Comparison of ENCODE assay signal across 8 mouse cellular contexts in genomic region chr13:31801703-31802305, GRCm38 (mm10). TPM values are rescaled to one million over a fixed set of nuclear protein-coding genes. Genes with fewer than 3 reads are reported as not detected.
DNase-seq lines count a peak whose midpoint lies in the region; ATAC-seq and TF ChIP-seq lines count a peak whose summit lies in the region.

No protein-coding gene starts in this region.

- peak overlapping the region; percentile 62 for H3K4me3 ChIP-seq in E14TG2a.4 (replicated peaks; ENCODE audit: low read length)
- 0 out of 2 replicates have a peak overlapping the region, but pooled peaks have one; percentile 15 for H3K4me3 ChIP-seq in hindbrain, embryonic 11.5 days (ENCODE audit: low read depth, low read length)
- H3K4me3 ChIP-seq in liver, embryonic 16.5 days (ENCODE audit: low read depth, low read length): peak overlapping the region; percentile 21; the same call in 1 of the 2 replicates

- TF ChIP-seq CTCF in E14TG2a.4 (conservative IDR thresholded peaks at IDR 0.05; ENCODE audit: low read length): no peak

- H3K27ac ChIP-seq in hindbrain, embryonic 11.5 days (ENCODE audit: low read depth, low read length): no peak overlapping the region
- H3K27ac ChIP-seq in liver, embryonic 16.5 days (ENCODE audit: low read length): no peak overlapping the region

- H3K9ac ChIP-seq in hindbrain, embryonic 11.5 days (ENCODE audit: low read depth, low read length): 0 out of 2 replicates have a peak overlapping the region, but pooled peaks have one; percentile 7
- H3K9ac ChIP-seq in liver, embryonic 16.5 days (ENCODE audit: low read depth, low read length): no peak overlapping the region

- peaks cover 30% of the 10 kb centered on the region for H3K4me1 ChIP-seq in E14TG2a.4 (replicated peaks; ENCODE audit: low read depth, low read length)
- H3K4me1 ChIP-seq in hindbrain, embryonic 11.5 days (replicated peaks; ENCODE audit: control insufficient read depth, insufficient read depth, low read length): peaks cover 5% of the 10 kb centered on the region
- peaks cover 6% of the 10 kb centered on the region; the same call in 1 of the 2 replicates for H3K4me1 ChIP-seq in liver, embryonic 16.5 days (ENCODE audit: control insufficient read depth, low read depth, low read length)

- DNase-seq in embryo, embryonic 10.5 days (ENCODE audit: low spot score): peak; percentile 40
- DNase-seq in embryo, embryonic 10 days (ENCODE audit: low spot score): no peak
- peak; percentile 54 for DNase-seq in hindbrain, embryonic 11.5 days (ENCODE audit: low spot score)
- DNase-seq in ovary, postnatal 36 days (ENCODE audit: low spot score): no peak
- DNase-seq in left cerebral cortex, adult 18-20 months (ENCODE audit: low spot score in 2 of 2): no peak
- no peak for DNase-seq in T-cell, adult 2 months (ENCODE audit: low spot score)

- WGBS in hindbrain, embryonic 11.5 days: 1% methylated on average over 25 of the region's 25 CpGs
- WGBS in liver, embryonic 16.5 days (ENCODE audit: insufficient replicate concordance): 4% methylated on average over 25 of the region's 25 CpGs

- peak overlapping the region; percentile 31 for H3K4me2 ChIP-seq in hindbrain, embryonic 11.5 days (replicated peaks; ENCODE audit: low read depth, low read length)
- H3K4me2 ChIP-seq in liver, embryonic 16.5 days (ENCODE audit: low read depth, low read length): peak overlapping the region; percentile 49

- H3K9me3 ChIP-seq in E14TG2a.4 (ENCODE audit: low read length): no peaks in the 10 kb centered on the region
- H3K9me3 ChIP-seq in hindbrain, embryonic 11.5 days (ENCODE audit: control insufficient read depth, low read length): no peaks in the 10 kb centered on the region
- H3K9me3 ChIP-seq in liver, embryonic 16.5 days (replicated peaks; ENCODE audit: control insufficient read depth, low read length): no peaks in the 10 kb centered on the region

- peaks cover 93% of the 10 kb centered on the region for H3K27me3 ChIP-seq in E14TG2a.4 (ENCODE audit: insufficient read depth, low read length)
- peaks cover 71% of the 10 kb centered on the region for H3K27me3 ChIP-seq in hindbrain, embryonic 11.5 days (ENCODE audit: control insufficient read depth, insufficient read depth, low read length)
- peaks cover 87% of the 10 kb centered on the region for H3K27me3 ChIP-seq in liver, embryonic 16.5 days (ENCODE audit: control insufficient read depth, insufficient read depth, low read depth, low read length)

- ATAC-seq in hindbrain, embryonic 11.5 days (ENCODE audit: low FRiP score): peak; percentile 15; the same call in 1 of the 2 replicates
- ATAC-seq in liver, embryonic 16.5 days (ENCODE audit: low read depth): no peak

- H3K36me3 ChIP-seq in E14TG2a.4 (ENCODE audit: insufficient read depth, low read length): no peaks in the 10 kb centered on the region
- no peaks in the 10 kb centered on the region for H3K36me3 ChIP-seq in hindbrain, embryonic 11.5 days (ENCODE audit: control insufficient read depth, insufficient read depth, low read length)
- no peaks in the 10 kb centered on the region for H3K36me3 ChIP-seq in liver, embryonic 16.5 days (ENCODE audit: control insufficient read depth, insufficient read depth)

RNA-seq across cellular contexts. Expression of gene Foxc1, which starts 4.6 kb away (rescaled TPM):
- 5.6 and 6.1 TPM in 2 replicates for polyA plus RNA-seq in hindbrain, embryonic 11.5 days (2014; fragmentation: Nextera tagmentation; extraction: Ambion mirVana)
- polyA plus RNA-seq in liver, embryonic 16.5 days (2015; fragmentation: Nextera tagmentation; extraction: Ambion mirVana): not detected in 2 replicates
- 1 to 10 TPM; 5.7 to 6.6 TPM for total RNA-seq in left cerebral cortex, adult 18-20 months (2021)

Comparison
In these comparisons a context has a peak if more than half of its experiments do, and no peak if none do; other contexts are left out.
1. DNase-seq: peak in embryo, embryonic 10.5 days (single experiment) and hindbrain, embryonic 11.5 days (single experiment); none in embryo, embryonic 10 days (single experiment), ovary, postnatal 36 days (single experiment), left cerebral cortex, adult 18-20 months (0 of 2) and T-cell, adult 2 months (single experiment).
2. Peak in every context shown above with its lines, with median percentiles within 50 percentile points of each other: H3K4me3 ChIP-seq.